Mouse (Mus musculus) right cerebral cortex, postnatal 10 days (tissue): Measurements from ENCODE around the gene Ttc7b.
A peak's percentile ranks its signal among the peaks of the same experiment; 100 is the strongest.

Experiments used
- DNase-seq, 2 experiments: peaks; one replicate each; pipeline ENCODE4 v3.0.0; 2021; ENCODE audit warnings: low spot score in 2 of 2

The Ttc7b gene

DNA sequence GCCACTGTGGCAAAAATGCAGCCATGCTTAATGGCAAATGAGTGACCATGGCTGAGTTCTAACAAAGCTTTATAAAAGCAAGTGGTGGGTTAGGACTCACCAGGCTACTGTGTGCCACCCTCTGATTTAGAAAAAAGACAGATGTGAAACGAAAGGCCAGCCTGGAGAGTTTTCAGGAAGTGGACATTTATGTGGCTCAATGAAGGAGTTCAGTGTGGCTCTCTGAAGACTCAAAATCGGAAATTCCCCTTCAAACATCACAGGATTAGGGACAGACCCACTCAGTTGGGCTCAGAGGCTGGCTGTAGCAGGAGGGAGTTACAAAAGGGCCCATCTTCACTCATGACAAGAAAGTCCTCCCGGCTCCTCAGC is 243.1 kb downstream of the Ttc7b start:
- no peak for DNase-seq

DNA sequence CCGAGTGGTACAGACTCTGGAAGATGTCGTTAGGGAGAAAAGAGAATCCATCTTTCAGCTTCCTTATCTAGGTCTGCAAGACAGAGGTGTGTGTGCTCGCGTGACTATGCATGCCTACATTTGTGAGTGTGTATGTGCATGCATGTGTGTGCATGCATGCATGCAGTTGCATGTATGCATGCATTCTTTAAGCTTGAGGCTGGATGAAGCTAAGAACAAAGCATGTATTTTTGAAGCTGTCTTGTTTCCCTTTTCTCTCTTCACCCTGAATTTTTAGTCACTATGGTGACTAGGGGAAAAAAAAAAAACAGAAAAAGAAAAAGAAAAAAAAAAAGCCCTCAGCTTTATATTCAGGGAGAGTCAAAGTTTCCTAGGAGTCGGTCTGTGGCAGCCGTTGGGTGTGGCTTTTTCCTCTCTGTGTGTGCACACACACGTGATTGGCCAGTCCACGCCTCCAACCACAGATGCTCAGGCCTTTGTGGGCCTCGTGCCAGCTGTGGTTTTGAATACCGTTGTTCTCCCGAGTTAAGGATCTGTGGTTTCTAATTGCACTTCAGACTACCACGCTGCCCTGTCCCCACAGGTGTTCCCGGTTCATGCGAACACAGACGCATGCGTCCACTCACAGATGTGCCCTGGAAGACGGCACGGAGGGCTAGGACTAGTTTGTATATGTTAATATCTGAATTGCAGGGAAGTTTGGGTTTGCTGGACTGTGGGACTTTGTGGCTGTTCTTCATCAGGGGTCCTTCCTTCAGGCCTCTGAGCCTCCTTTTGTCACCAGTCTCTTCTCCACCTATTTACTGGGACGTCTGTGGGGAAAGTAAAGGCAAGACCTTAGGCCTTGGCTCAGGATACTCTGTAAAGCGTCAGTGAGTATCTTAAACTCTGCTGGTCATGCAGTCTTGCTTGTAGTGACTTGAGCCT is 243.8 kb downstream of the Ttc7b start:
- peak; percentile 86 to 88 for DNase-seq

DNA sequence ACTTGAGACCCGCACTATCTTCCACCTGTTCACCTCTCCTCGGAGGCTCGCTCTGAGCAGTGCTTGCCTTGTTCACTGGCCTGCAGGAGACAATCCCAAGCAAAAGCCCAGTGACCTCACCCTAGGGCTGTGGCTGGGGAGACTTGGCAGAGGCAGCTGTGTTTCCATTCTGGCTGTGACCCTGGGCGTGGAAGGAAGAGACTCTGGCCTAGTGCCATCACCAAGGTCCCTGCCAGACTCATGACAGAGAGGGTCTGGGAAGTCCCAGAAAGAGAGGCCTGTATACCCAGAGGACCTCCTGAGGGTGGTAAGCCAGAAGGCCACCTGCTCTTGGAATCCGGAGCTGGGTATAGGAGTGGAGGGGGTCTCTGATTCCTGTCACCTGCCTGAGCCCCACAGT is 244.8 kb downstream of the Ttc7b start:
- peak in 1 of 2 experiments; percentile 50 for DNase-seq

DNA sequence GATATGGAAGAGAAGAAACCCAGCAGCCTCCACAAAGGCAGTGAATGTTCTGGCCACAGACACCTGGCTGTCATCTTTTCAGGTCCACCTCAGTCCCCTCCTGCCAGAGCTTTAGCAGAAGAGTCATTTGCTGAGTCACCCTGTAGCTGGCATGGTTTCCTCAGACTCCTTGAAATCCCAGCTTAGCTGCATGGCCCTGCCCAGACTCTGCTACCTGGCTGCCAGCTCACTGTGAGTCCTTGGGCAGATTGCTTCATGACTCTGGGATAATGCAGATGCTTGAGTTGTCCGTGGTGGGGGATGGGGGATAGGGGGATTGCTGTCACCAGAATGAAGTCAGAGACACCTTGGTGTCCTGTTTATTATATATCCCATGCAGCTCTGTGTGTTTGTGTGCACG is 247.6 kb downstream of the Ttc7b start:
- DNase-seq = peak in 1 of 2 experiments; percentile 29

DNA sequence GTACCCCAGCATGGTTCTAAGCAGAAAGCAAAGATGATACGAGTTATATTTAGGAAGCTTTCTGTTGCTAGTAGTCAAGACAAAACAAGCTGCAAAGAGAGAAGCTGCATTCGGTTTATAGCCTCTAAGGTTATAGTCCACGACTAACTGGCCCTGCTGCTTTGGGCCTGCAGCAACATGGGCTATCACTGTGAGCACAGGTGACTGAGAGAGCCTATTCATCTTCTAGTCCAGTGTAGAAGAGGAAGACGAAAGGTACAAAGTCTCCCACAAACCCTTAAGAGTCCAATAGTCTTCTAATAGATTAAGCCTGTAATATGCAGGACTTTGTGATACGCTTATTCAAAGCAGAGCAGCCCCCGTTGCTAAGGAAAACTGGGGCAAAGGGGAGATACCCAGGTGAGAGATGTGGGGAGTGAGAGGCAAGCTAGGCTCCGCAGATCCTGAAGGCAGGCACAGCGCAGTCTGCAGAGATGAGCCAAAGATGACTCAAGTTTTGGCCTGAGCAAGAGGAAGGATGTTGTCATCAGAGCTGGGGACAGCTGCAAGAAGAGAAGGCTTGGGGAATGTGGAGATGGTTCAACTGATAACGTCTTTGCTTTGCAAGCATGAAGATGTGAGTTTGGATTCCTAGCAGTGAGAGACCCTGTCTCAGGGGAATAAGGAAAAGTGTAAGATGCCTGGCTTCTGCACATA is 250.5 kb downstream of the Ttc7b start:
- DNase-seq = no peak

DNA sequence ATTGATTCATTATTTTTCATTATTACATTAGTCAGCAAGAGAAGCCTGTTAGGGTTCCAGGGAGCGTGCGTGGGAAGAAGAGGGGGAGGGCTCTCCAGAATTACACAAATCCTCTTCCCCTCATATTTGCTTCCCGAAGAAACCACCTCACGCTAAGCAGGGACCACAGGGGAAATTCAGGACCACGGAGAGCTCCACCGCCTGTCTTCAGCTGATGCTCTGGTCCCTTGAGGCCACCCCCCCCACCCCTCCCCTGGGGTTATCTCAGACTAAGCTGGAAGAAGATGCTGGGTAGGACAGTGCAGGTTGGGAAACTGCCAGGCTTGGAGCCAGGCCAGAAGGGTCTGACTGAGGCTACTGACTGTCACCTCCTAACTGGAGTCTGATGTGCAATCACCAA is 252.6 kb downstream of the Ttc7b start:
- DNase-seq = peak in 1 of 2 experiments; percentile 51

DNA sequence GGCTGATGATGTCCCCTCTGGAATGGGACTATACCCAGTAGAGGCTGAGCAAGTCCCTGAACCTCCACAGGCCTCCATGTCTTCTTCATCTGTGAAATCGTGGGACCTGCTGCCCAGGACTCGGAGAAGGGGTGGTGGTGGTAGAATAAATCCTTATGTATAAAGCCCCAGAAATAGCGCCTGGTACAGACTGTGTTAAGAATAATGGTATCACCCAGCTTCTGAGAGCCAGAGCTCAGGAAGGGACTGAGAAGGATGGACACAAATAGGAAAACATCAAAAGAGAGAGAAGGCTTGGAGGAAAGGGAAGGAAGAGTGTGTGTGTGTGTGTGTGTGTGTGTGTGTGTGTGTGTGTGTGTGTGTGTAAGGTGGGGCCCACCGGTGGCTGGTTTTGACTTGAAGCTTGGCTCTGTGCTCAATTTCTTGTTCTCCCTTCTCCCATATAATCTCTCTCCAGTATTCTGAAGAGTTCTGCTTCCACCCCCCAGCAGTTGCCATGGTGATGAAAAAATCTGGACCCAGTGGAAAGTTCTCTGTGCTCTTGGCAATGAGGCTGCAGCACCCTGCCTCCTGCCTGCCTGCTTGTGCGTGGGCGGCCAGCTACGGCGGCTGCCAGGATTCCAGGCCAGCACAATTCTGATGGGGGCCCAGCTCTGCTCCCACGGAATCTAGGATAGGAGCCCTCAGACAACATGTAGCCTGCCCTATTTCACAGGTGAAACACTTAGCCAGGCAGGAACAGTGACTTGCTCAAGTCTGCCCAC is 254.9 kb downstream of the Ttc7b start:
- peak; percentile 96 to 98 for DNase-seq

DNA sequence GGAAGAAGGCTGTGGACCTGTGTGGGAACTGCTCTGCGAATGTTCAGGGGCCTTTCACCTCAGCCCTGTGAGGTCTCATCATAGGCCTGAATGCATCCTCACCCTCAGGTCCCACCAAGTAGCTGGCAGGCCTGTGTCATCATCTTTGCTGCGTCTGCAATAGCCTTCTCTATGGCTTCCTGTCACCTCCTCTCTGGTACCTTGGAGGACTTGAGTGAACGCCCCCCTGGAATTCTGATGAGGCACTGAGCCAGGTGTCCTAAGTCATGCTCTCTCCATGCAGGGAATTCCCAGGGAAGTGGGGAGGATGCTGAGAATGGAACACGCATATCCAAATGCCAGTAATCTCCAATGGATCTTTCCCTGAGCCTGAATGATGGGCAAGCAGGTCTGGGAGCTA is 255.7 kb downstream of the Ttc7b start:
- no peak for DNase-seq

DNA sequence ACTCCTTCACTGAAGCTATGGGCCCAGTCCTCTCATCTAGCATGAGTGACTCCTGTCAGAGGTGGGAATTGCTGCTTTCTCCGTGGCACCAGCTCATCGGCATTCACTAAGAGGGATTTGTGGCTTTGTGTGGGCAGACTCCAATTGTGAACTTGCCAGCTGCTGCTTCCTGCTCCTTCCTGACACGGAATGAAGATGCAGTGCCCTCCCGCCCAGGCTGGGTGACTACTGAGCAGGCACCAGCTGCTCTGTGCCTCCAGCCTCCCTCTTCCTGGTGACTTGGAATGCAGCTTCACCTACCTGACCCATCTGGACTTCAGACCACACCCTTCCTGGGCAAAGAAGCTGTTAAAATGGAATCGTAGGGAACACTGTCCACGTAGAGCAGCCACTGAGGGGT is 257.8 kb downstream of the Ttc7b start:
- no peak for DNase-seq

DNA sequence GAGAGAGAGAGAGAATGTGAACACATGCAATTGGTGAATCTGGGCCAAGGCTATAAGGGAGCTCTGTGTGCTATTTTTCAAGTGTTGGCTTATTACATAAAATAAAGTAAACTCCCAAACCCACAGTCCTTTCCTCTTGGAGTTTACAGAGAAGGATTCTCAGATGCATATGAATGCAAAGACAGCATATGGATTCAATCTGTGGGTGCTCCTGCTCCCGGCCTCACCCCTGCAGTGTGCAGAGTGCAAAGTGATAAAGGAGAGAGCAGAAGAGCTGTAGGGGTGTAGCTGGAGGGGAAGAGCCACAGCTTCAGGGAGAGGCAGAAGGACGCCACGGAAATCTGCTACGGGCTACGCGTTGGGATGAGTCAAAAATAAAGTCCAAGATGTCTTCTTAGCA is 258.9 kb downstream of the Ttc7b start:
- no peak for DNase-seq

DNA sequence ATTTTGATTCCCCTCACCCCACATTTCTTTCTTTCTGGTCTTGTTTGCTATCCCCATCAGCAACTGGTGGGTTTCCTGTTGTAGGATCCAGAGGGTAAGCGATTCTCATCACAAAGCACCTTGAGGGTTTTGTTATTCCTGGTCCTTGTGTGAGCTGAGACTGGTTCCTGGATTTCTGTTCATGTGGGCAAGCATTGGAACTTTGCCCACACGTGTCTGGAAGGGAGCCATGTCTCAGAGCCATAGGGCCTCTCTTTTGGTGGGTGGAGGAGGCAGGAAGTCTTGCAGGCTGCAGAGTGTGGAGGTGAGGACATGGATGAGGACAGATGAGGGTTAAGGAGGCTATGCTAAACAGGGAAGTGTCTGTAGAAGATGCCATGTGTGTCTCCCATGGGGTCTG is 260.5 kb downstream of the Ttc7b start:
- no peak for DNase-seq

DNA sequence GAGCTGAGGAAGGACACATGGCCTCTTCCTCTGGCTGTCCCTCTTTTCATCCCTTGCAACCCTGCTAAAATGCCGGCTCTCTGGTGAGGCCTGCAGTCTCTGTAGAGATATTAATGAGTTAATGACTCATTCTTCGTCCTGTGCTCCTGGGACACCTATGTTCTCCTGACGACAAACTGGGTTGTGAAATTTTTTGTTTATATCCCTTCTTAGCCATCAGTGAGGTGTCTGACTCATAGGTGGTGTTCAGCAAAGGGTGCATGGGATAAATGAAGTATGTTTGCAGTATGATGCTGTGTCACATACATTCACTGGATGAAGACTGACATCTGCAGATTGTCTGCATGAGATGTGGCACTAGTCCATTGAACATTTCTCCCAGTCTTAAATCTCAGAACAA is 262.8 kb downstream of the Ttc7b start:
- DNase-seq = no peak

DNA sequence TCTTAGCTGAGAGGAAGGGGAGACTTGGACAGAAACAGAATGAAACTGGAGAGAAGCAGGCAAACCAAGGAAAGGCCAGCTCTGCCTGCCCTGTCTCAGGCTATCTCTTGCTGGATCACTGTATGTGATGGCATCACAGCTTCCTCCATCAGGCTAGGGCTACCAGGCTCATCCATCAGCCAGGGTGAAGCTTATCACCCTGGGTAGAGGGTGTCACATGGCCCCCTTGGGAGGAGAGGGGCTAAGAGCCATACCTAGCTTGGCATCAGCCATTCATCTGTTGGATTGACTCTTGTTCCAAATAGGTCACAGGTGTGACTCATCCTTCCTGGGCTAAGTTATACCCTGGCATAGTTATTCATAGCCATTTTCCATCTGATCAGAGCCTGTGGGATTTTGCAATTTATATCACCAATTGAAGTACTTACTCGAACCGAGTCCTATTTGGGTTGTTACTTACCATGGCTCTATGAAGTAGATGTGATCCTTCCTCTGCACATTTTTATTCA is 265.1 kb downstream of the Ttc7b start:
- DNase-seq = no peak

DNA sequence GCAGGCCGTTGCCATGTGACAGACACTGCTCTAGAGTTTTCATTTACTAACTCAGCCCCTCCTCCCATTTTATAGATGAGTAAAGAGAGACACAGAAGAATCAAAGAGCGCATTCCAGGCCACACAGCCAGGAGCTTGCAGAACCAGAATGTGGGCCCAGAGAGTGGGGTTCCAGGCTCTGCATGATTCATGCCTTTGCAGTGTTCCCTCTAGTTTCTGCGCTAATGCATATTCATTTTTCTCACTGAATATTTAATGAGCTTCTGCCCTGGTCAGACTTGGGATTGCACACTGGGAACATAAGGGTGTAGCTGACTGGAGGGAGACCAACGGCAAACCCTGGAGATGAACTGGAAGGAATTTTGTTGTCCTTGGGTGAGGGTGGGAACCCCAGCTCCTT is 266.2 kb downstream of the Ttc7b start:
- DNase-seq = peak in 1 of 2 experiments; percentile 51
